Mouse (Mus musculus) cerebellum, postnatal 4 days (tissue): ENCODE measurements around the gene Anks1b.

ENCODE experiments used
- DNase-seq, 2 experiments: peaks; one replicate each; pipeline ENCODE4 v3.0.0; 2022; ENCODE audit warnings: low spot score in 2 of 2, mixed read lengths in 1 of 2

Anks1b gene

DNA sequence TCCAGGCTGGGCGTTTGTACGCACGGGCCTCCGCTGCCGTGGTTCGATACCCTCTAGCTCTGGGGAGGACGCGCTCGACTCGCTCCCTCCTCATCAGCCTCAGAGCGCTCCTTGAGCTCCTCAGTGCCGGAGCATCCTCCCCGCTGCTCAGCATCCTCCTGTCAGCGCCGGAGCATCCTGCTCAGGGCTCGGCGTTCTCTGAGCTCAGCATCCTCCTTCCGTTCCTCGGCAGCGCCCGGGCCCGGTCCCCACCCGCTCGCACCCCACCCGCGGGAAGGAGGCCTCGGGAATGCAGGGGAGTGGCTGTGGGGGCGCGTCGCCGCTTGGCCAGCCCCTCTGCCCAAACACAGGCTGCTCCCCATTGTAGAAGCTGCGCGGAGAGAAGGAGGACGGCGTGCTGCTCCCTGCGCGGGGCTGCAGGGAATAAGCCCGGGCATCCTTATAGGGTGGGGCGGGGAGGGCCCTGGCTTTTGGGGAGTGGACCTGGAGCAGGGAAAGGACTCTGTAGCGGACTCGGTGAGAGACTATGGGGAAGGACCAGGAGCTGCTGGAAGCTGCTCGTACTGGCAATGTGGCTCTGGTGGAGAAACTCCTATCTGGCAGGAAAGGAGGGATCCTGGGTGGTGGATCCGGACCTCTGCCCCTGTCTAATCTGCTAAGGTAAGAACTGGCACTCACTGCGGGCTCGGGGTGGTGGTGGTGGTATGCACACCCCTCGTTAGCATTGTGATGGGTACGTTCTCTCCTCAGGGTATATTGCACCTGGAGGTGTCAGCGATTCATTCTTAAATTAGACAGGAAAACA lies at the start of gene Anks1b:
Gene Anks1b, plus strand, starts transcription at position 364 of the 805 bp plus-strand sequence.
- DNase-seq: peak; percentile 42 to 67

DNA sequence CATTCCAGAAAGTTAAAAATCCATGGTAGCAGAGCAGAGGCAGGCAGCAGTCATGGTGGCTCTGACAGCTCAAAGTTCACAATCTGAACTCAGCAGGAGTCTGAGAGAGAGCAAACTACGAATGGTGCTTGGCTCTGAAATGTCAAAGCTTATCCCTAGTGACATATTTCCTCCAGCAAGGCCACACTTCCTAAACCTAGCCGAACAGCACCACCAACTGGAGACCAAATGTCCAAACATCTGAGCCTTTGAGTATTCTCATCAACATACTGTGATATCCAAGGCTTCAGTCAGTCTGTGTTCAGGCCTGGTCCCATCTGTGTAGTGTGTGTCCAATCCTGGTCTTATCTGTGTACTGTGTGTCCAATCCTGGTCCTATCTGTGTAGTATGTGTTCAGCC lies 49.4 kb upstream of the Anks1b start:
- no peak for DNase-seq

DNA sequence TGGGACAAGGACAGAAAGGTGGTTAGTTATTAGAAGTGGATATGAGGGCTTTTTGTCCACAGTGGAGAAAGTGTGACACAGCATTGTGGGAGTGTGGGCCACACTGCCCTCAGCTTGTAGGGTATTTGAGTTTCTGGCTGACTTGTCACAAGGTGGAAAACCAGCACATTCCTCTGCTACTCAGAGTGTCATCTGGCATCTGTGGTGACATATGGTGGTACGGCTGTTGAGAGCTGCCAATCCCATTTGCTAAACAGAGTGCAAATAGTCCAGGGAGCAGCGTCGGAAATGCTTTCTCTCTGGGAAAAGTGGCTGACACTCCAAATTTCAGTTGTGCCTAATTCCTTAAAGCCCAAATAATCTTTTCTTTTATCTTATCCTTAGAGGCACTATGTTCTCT lies 46.4 kb upstream of the Anks1b start:
- DNase-seq: no peak

DNA sequence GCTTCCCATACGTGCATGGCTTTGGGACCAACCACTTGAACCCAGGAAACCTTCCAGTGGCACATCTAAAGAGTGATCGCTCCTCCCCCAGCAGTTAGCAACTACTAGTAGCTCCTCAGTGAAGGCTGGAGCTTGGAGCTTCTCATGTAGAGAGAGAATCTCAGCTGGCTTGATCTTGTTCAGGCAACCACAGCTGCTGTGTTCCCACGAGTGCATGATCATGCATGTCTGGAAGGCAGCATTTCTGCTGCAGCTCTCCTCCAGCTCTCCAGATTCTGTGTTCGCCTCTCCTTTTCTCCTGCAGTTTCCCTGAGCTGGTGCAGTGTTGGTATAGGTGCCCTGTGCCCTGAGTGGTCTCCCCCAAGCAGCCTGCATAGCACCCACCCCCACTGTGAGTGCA lies 41.0 kb upstream of the Anks1b start:
- DNase-seq: no peak

DNA sequence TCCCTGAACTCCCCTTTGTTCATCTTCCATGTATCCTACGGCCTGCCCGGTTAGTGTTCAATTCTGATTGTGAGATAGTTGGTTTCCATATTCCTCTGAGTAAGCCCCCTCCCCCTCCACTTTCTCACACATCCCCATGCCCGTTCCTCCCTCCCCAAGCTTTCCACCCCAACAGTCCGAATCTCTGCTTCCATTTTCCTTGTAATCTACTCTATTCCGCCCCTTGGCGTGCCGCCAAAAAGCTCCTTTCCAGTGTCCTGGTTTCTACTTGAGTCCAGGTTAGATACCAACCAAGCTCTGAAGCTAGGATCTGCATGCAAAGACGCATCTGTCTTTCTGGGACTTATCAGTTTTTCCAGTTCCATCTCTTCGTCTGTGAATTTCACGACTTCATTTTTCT lies 40.1 kb upstream of the Anks1b start:
- DNase-seq: peak in 1 of 2 experiments; percentile 10

DNA sequence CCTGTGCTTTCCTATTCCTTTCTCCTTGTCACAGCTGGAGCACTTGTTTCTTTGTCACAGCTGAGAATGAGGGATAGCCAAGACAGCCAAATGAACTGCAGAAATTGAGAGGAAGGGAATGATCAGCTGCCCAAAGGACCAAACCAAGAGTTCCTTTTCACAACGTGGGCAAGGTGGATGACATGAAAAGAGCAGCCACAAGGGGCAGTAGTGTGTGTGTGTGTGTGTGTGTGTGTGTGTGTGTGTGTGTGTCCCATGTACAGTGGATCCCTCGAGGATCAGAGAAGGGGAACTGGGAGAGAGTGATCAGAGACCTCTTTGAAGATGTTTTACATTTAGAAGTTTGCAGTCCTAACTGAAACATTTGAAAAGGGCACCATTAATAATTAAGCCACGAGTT lies 35.8 kb upstream of the Anks1b start:
- DNase-seq: no peak

DNA sequence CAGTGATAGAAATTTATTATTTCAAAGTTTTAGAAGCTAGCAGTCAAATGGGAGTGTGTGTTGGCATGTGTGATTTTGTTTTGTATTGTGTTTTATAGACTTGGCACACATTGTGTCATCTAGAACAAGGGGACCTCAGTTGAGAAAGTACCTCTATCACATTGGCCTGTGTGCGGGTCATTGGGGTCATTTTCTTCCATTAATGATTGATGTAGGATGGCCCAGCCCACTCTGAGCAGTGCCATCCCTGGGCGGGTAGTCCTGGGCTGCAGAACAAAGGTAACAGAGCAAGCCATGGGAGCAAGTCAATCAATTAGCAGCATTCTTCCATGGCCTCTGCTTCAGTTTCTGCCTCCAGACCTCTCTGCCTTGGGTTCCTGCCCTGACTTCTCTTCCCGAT lies 34.5 kb upstream of the Anks1b start:
- DNase-seq: no peak

DNA sequence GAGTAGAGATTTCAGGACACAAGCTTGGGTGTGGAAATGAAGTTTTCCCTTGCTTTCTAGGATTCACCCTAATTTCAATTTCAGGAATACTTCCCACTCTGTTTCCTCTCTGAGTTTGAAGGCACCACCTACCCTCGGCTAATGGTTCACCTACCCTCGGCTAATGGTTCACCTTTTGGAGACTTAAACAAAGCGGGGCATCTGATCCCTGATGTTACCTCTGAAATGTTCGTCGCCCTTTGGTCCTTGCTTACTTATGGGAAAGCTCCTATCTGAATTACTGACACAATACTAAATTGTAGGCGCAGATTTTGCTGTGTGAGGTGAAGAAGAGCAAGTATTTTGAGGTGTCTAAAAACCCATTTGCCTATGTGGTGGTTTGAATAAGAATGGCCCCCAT lies 22.4 kb upstream of the Anks1b start:
- DNase-seq: no peak

DNA sequence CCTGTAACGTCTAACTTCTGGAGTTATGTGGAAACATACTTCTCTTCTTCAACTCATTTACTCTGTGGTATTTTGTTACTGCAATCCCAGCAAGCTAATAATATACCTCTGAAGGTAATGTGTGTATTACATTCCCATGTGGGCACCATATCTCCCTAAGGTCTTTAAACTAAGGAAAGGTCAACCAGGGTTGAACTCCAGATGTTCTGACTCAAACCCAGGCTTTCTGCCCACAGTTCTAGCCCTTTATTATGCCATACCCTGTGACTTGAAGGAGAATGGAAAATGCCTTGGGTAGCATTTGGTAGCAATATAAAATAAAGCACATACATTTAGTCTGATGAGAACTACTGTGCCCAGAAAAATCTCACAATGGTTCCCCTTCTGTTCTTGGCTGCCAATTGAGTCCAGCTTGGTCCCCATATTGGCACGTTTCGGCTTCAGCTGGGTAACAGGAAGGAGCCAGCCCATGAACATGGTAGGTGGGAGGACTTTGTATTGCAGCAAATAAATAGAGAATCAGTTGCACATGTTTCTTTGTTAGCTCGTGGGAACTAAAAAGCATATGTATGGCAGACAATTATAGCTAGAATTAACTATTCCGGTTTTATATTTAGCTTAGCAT lies 17.9 kb upstream of the Anks1b start:
- DNase-seq: no peak

DNA sequence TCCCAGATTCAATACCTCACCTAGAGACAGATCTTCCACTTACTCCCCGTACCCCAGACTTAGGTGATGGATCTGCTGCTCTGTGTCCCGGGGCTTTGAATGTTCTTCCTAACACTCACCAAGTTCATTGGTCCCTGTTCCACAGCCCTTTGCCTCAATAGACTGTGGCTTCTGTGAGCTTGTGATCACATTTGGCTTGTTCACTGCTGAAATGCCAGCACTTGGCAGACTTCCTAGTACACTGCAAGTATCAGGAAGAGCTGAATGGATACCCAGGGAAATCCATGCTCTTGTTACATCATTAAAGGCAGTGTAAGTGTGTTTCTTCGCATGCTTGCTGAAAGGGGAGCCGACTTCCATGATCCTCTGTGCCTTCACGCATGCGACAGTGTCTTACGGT lies 17.0 kb upstream of the Anks1b start:
- DNase-seq: no peak

DNA sequence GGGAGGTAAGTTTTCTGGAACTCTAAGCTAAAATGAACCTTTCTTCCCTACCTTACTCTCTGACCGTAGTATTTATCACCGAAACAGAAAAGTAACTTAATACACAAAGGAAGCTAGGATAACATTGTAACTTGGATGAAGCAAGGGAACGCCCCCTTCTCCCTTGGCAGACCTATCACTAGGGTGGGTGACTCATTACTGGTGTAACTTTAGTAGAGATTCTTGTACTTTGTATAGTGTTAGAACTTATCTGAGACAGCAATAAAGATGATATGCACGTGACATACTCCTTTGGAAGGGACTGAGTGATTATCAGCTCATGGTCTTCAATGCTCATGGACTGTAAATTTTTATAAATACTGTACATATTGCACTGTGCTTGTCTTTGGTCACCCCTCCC lies 5.1 kb upstream of the Anks1b start:
- no peak for DNase-seq

DNA sequence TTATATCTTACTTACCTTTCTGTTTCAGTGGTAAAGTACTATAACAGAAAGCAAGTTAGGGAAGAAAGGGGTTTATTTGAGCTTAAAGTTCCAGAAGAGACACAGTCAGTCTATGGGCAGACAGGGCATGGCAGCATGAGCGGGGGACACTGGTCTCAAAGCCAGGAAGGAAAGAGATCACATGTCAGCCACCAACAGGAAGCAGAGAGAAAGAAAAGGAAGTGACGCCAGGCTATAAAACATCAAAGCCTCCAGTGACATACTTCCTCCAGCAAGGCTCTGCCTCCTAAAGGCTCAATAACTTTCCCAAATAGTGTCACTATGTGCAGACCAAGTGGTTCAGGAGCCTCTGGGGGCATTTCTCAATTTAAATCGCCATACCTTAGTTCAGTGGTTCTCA lies 4.5 kb upstream of the Anks1b start:
- DNase-seq: no peak

DNA sequence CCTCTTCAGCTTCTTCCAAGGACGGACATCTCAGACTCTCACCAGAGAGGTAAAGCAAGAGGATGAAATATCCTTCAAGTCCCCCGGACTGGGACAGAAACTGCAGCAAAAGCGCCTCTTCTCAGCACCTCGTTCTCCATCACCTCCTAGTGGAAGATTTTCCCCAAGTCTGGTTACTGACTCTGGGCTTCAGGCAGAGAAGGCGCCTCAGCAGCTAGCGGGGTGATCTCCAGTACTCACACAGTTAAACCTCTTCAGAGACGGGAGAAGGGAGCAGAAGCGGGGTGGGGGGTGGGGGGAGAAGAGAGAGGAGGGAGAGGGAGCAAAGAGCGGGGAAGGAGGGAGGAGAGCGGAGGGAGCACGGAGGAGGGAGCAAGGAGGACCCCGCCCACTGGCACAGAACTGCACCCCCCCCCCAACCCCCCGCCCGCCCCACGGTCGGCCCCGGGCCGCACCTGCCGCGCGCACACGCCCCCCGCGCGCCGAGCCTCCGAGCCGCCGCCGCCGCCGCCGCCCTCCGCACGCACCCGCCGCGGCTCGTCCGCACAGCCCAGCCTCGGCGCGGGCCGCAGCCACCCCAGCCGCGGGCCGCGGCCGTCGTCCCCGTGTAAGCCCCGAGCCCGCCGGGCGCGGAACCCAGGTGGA lies 686 bp upstream of the Anks1b start:
- peak; percentile 23 to 58 for DNase-seq

DNA sequence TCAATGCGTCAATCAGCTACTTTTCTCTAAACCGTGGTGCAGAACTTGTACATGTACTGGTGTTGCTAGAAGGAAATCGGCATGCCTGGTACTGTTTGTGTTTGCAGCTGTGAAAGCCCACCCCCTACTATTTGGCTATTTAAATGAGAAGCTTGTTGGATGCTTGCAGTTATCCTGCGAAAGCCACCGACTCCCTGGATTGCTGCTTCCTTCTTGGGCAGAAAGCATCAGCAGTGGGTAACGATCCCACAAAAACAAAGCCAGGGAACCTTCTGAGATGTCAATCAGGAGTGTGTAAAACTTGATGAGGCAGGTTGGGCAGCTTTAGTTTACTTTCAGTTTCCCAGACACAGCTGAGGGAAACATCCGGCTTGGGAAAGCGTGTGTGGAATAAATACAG lies 727 bp downstream of the Anks1b start:
- DNase-seq: no peak

DNA sequence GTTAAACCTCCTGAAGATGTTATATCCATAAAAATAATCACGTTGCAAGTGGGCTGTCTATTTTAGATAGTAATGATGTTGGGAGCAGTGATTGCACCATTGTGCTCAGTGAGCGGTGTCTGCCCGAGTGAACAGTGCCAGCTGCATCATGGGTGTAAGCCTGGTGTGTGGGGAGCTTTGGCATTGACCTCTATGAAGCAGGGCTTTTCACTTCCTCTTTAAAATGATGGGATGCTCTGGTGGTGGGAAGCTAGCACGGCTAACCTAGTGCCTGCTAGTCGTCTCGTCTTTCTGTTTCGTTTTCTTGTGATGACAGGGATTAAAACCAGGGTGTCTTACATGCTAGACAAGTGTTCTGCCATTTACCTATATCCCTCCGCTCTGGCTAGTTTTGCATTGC lies 10.3 kb downstream of the Anks1b start:
- DNase-seq: no peak

DNA sequence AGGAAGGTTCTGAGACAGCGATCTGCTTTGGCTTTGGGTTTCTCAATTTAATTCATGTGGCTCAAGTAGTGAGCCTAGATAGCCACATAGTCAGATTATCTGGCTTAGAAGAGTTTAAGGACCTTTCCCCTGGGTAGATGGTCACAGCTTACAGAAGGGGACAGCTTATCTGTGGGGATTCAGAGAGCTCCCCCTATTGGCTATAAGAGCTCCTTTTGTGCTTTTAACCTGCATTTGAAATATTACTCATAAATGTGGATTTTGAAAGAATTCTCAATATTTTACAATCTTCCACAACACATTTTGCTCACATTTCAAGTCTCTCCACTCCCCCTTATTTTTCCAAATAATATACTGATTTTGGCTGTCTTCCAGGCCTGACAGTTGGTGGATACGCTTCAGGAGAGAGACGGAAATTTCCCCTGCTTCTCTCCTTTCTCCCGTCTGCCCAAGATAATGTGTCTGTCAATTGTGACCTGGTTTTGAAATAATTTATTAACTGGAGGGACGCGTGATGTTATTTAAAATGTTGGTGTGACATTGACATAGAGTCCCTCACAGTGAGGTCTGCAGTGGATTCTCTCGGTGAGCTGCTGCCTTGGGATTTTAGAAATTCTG lies 29.5 kb downstream of the Anks1b start:
- peak in 1 of 2 experiments; percentile 13 for DNase-seq

DNA sequence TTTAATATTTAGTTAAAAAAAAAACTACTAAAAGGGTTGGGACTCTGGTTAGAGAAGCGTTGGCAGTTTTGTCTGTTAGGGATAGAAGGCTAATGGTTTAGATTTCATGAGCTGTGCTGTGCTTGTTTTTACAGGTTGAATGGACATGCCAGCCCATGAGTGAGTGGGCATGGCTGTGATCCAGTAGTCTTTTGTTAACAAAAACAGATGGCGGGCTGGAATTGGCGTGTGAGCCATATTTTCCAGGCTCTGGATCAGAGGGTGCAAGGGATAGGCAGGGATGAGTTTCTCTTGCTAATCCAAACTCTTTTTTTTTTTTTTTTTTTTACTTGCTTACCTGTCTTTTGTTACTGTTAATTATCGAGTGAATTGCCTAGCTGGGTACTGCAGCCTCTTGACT lies 38.6 kb downstream of the Anks1b start:
- DNase-seq: peak in 1 of 2 experiments; percentile 44

DNA sequence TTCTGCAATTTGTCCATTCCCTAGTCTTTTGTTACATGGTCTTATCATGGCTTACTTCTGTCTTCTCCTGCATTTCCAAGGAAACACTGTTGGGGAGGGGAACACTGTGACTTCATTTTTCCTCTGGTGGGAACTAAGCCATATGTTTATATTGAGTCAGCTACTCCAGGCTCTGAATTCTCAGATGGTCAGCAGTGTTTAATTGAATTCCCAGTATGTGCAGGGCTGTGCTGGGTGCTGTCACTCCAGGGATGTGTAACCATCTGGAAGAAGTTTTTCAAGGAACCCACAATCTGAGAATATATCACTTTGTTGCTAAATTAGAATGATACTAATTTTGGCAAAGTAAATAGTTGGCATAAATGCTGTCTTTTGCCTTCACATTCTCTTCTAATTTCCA lies 39.9 kb downstream of the Anks1b start:
- no peak for DNase-seq

DNA sequence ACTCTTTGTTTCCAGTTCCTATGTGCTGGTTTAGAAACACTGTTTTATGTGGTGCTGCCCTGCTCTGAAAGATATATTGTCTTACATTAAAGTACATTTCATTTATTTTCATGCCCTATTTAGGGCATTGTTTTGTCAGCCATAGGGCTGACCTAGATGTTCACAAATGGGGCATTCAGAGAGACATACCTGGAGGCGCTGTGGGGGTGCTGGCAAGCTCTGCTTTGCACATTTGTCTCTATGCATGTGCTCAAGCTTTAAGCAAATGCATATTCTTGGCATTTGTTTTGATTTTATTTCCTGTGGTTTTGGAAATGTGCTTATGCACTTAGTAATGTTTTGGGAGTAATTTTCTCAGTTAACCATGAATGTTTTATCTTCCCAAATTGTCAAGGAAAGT lies 43.8 kb downstream of the Anks1b start:
- DNase-seq: peak in 1 of 2 experiments; percentile 9

DNA sequence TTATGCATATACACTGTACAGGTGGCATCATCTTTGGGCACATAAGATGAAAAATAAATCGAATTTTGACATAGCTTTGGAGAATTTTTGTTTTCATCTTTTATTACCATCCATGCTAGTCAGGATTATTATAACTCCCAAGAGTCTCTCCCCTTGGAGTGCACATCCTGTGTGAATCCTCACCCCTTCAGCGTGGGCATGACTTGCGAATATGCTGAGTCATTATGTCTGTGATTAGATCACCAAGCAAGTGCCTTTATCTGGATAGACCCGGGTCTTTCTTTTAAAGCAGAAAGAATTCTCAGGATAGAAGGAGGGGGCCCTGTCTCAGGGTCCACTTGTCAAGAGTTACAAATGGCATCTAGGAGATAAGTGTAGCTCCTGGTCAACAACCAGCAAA lies 48.7 kb downstream of the Anks1b start:
- DNase-seq: no peak

DNA sequence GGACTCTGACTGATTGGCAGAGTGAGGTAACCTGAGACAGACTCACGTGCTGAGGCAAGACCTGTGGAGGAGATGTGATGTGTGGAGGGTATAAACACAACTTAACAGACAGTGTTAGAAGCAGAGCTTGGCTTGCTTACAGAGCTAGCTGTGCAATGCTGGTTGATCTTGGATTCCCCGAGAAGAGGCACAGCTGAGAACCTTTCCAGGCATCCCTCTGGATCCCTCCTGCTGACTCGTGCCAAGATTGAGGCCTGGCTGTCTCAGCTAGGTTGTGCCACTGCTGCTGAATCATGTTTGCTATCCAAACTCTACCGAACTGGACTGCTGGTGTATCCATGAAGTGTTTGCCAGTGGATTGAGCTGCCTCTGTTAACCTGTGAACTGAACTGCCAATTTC lies 68.9 kb downstream of the Anks1b start:
- no peak for DNase-seq

DNA sequence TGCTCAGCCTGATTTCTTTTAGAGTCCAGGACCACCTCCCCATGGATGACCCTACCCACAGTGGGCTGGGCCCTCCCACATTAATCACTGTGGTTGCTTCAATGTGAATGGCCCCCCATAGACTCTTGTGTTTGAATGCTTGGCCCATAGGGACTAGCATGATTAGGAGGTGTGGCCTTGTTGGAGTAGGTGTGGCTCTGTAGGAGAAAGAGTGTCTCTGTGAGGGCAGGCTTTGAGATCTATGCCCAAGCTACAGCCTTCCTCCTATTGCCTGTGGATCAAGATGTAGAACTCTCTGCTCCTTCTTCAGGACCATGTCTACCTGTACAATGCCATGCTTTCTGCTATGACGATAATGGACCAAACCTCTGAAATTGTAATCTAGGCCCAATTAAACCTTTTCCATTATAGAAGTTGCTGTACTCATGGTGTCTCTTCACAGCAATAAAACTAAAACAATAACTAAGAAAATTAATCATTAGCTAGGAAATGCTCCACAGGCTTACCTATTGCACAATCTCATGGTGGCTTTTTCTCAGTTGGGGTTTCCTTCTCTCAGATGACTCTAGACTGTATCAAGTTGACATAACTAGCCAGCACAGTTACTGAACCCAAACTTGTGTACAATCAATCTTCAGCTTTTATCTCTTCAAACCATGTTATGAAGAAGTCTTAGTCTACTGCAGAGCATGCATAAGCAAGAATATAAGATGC lies 73.5 kb downstream of the Anks1b start:
- DNase-seq: no peak
